Mouse (Mus musculus) CH12.LX (cell line): ENCODE results near the gene Spred1. TPM values are rescaled to one million over a fixed set of nuclear protein-coding genes. Genes with fewer than 3 reads are reported as not detected.

Source experiments
- DNase-seq: peaks from one replicate; pipeline ENCODE4 v3.0.0-alpha.2; 2013; ENCODE audit errors: extremely low read depth
- H3K27ac ChIP-seq: 2 replicates; pipeline ENCODE4 v1.5.1; 2012; ENCODE audit warnings: low read depth, mild to moderate bottlenecking, control low read depth, moderate library complexity; ENCODE audit not compliant: insufficient read depth
- H3K27me3 ChIP-seq: replicated peaks from 2 replicates; pipeline ENCODE3; 2012; ENCODE audit warnings: inconsistent platforms
- H3K36me3 ChIP-seq, 2 experiments: replicated peaks in 1 of 2; 2 replicates each; pipeline versions ENCODE3 to v1.6.1; 2012; ENCODE audit warnings: inconsistent platforms in 1 of 2, low read length in 1 of 2, mild to moderate bottlenecking in 1 of 2, mixed read lengths in 1 of 2, moderate library complexity in 1 of 2; ENCODE audit not compliant: control insufficient read depth in 1 of 2, insufficient read depth in 1 of 2
- H3K4me1 ChIP-seq, 2 experiments: 2 replicates each; pipeline ENCODE4 v1.6.1; 2012; ENCODE audit warnings: inconsistent platforms in 1 of 2, moderate library complexity in 1 of 2; ENCODE audit not compliant: insufficient read depth in 2 of 2, control insufficient read depth in 1 of 2
- H3K4me2 ChIP-seq: 2 replicates; pipeline ENCODE4 v1.6.1; 2012; ENCODE audit warnings: low read depth, mild to moderate bottlenecking, control low read depth; ENCODE audit not compliant: poor library complexity, insufficient read depth, severe bottlenecking
- H3K4me3 ChIP-seq, 3 experiments: fragments of 150-350 bp in 1 of 3; sonication (generic) in 1 of 3; replicated peaks in 1 of 3; 2 replicates each; pipeline versions ENCODE3 to v1.5.1; 2011 to 2012; ENCODE audit warnings: low read depth in 2 of 3, low read length in 2 of 3, mild to moderate bottlenecking in 2 of 3, moderate library complexity in 2 of 3, control low read depth in 1 of 3, improper control_type of control experiment in 1 of 3, inconsistent platforms in 1 of 3, mixed read lengths in 1 of 3; ENCODE audit not compliant: poor library complexity in 1 of 3
- H3K79me2 ChIP-seq: replicated peaks from 2 replicates; pipeline ENCODE4 v1.6.1; 2012; ENCODE audit warnings: mild to moderate bottlenecking, moderate library complexity; ENCODE audit not compliant: control insufficient read depth, poor library complexity, insufficient read depth, severe bottlenecking; ENCODE audit errors: extremely low read depth
- H3K9ac ChIP-seq: 2 replicates; pipeline ENCODE4 v1.6.1; 2012; ENCODE audit warnings: low read depth, mild to moderate bottlenecking, control low read depth, moderate library complexity; ENCODE audit not compliant: insufficient read depth
- H3K9me3 ChIP-seq: replicated peaks from 2 replicates; pipeline ENCODE3; 2012; ENCODE audit warnings: low read length, inconsistent platforms, mixed read lengths
- CHD1 ChIP-seq: IDR thresholded peaks from 2 replicates; pipeline ENCODE4 v1.6.1; 2012; ENCODE audit warnings: low read depth, low read length, improper control_type of control experiment, inconsistent platforms
- CHD2 ChIP-seq: IDR thresholded peaks from 2 replicates; pipeline ENCODE4 v1.6.1; 2011; ENCODE audit warnings: low read length, improper control_type of control experiment
- CTCF ChIP-seq, 2 experiments: IDR thresholded peaks in 1 of 2; conservative IDR thresholded peaks in 1 of 2; 2 replicates each; pipeline ENCODE4 v1.5.1; 2011 to 2012; ENCODE audit warnings: low read depth in 2 of 2, low read length in 2 of 2, improper control_type of control experiment in 1 of 2, inconsistent platforms in 1 of 2, mild to moderate bottlenecking in 1 of 2, moderate library complexity in 1 of 2
- E2F4 ChIP-seq: IDR thresholded peaks from 2 replicates; pipeline ENCODE4 v1.6.1; 2011; ENCODE audit warnings: low read depth, low read length, improper control_type of control experiment; ENCODE audit not compliant: insufficient replicate concordance
- ELF1 ChIP-seq: IDR thresholded peaks from 2 replicates; pipeline ENCODE4 v1.6.1; 2014; ENCODE audit warnings: low read depth, mild to moderate bottlenecking, inconsistent platforms, low read length, improper control_type of control experiment
- EP300 ChIP-seq: IDR thresholded peaks from 2 replicates; pipeline ENCODE4 v1.6.1; 2011; ENCODE audit warnings: low read length, improper control_type of control experiment
- ETS1 ChIP-seq: conservative IDR thresholded peaks from 2 replicates; pipeline ENCODE4 v1.6.1; 2012; ENCODE audit warnings: low read depth, mild to moderate bottlenecking, inconsistent platforms, low read length, improper control_type of control experiment, moderate library complexity
- HCFC1 ChIP-seq: IDR thresholded peaks from 2 replicates; pipeline ENCODE4 v1.6.1; 2012; ENCODE audit warnings: low read depth, mild to moderate bottlenecking, inconsistent platforms, low read length, improper control_type of control experiment
- JUN ChIP-seq: IDR thresholded peaks from 2 replicates; pipeline ENCODE4 v1.6.1; 2011; ENCODE audit warnings: low read depth, mild to moderate bottlenecking, low read length, improper control_type of control experiment, moderate library complexity; ENCODE audit not compliant: insufficient read depth
- JUND ChIP-seq: conservative IDR thresholded peaks from 2 replicates; pipeline ENCODE4 v1.6.1; 2011; ENCODE audit warnings: low read depth, low read length, improper control_type of control experiment
- MAFK ChIP-seq: IDR thresholded peaks from 2 replicates; pipeline ENCODE4 v1.6.1; 2011; ENCODE audit warnings: low read length, improper control_type of control experiment; ENCODE audit not compliant: insufficient replicate concordance
- MAZ ChIP-seq: IDR thresholded peaks from 2 replicates; pipeline ENCODE4 v1.6.1; 2012; ENCODE audit warnings: low read depth, mild to moderate bottlenecking, inconsistent platforms, low read length, improper control_type of control experiment, moderate library complexity
- MEF2A ChIP-seq: IDR thresholded peaks from 2 replicates; pipeline ENCODE4 v1.6.1; 2014; ENCODE audit warnings: low read depth, mild to moderate bottlenecking, inconsistent platforms, low read length, improper control_type of control experiment, borderline replicate concordance
- MXI1 ChIP-seq: IDR thresholded peaks from 2 replicates; pipeline ENCODE4 v1.6.1; 2011; ENCODE audit warnings: mild to moderate bottlenecking, low read depth, low read length, improper control_type of control experiment
- MYC ChIP-seq: IDR thresholded peaks from 2 replicates; pipeline ENCODE4 v1.6.1; 2011; ENCODE audit warnings: low read depth, mild to moderate bottlenecking, improper control_type of control experiment, low read length
- NELFE ChIP-seq: IDR thresholded peaks from 2 replicates; pipeline ENCODE4 v1.6.1; 2011; ENCODE audit warnings: low read depth, low read length, improper control_type of control experiment
- NRF1 ChIP-seq: IDR thresholded peaks from 2 replicates; pipeline ENCODE4 v1.6.1; 2014; ENCODE audit warnings: low read depth, mild to moderate bottlenecking, inconsistent platforms, low read length, improper control_type of control experiment, moderate library complexity
- PAX5 ChIP-seq: IDR thresholded peaks from 2 replicates; pipeline ENCODE4 v1.6.1; 2012; ENCODE audit warnings: low read length, inconsistent platforms, mixed read lengths
- POLR2A ChIP-seq: IDR thresholded peaks from 2 replicates; pipeline ENCODE4 v1.6.1; 2011; ENCODE audit warnings: low read depth, mild to moderate bottlenecking, improper control_type of control experiment, low read length
- RAD21 ChIP-seq: IDR thresholded peaks from 2 replicates; pipeline ENCODE4 v1.6.1; 2011; ENCODE audit warnings: low read depth, mild to moderate bottlenecking, low read length, improper control_type of control experiment, moderate library complexity
- SMC3 ChIP-seq: IDR thresholded peaks from 2 replicates; pipeline ENCODE4 v1.6.1; 2011; ENCODE audit warnings: low read depth, low read length, improper control_type of control experiment
- TBP ChIP-seq: conservative IDR thresholded peaks from 2 replicates; pipeline ENCODE4 v1.6.1; 2011; ENCODE audit warnings: low read depth, low read length, improper control_type of control experiment
- USF1 ChIP-seq: IDR thresholded peaks from 2 replicates; pipeline ENCODE4 v1.6.1; 2014; ENCODE audit warnings: low read depth, mild to moderate bottlenecking, inconsistent platforms, low read length, improper control_type of control experiment
- USF2 ChIP-seq: conservative IDR thresholded peaks from 2 replicates; pipeline ENCODE4 v1.6.1; 2011; ENCODE audit warnings: low read depth, low read length, improper control_type of control experiment
- ZC3H11A ChIP-seq: IDR thresholded peaks from 2 replicates; pipeline ENCODE4 v1.6.1; 2012; ENCODE audit warnings: low read depth, mild to moderate bottlenecking, inconsistent platforms, low read length, improper control_type of control experiment
- ZKSCAN1 ChIP-seq: IDR thresholded peaks from 2 replicates; pipeline ENCODE4 v1.6.1; 2012; ENCODE audit warnings: low read depth, inconsistent platforms, low read length, improper control_type of control experiment, borderline replicate concordance
- ZMIZ1 ChIP-seq: IDR thresholded peaks from 2 replicates; pipeline ENCODE4 v1.6.1; 2012; ENCODE audit warnings: low read depth, mild to moderate bottlenecking, inconsistent platforms, low read length, improper control_type of control experiment
- dilution Hi-C: fragments of 300-500 bp; cut with MboI; formaldehyde crosslinking; loops from 2 replicates; pipeline ENCODE4 v1.14.3; 2020; ENCODE audit warnings: low sequenced_read_pairs; ENCODE audit not compliant: extremely low pct_unique_long_range_greater_than_20kb, extremely low pct_ligation_motif_present
- in situ Hi-C: fragments of 300-500 bp; cut with MboI; formaldehyde crosslinking; loops from 3 replicates; pipeline ENCODE4 v1.14.3; 2019; ENCODE audit warnings: low sequenced_read_pairs, low pct_ligation_motif_present, low pct_unique_long_range_greater_than_20kb, mixed read lengths
- polyA plus RNA-seq: library from polyadenylated mRNA; unstranded; fragments of >175 nt; gene quantifications from 2 replicates; pipeline ENCODE4 v1.2.1, GENCODE M21; 2012; ENCODE audit warnings: low read depth; ENCODE audit not compliant: insufficient read length
- total RNA-seq, 2 experiments: library from RNA; depleted of rRNA; stranded (reverse); fragments of 300-350 nt in 1 of 2; fragments of >200 nt in 1 of 2; gene quantifications; 2 replicates each; pipeline ENCODE4 v1.2.3; 2012 to 2014

Spred1 gene
- 6.9 and 7.0 TPM in 2 replicates for total RNA-seq (2012; rRNA removed)
- 16.5 and 18.1 TPM in 2 replicates for total RNA-seq (2014; rRNA removed)
- polyA plus RNA-seq = 8.8 and 9.7 TPM in 2 replicates

GRCm38 (mm10) chr2:117121212-117121983 is at the start of gene Spred1:
Gene Spred1 (plus strand): TSS chr2:117121374.
- H3K27ac ChIP-seq = peak within 1 kb of the TSS; percentile 72
- no peaks in the 10 kb centered on the region for H3K36me3 ChIP-seq
- peak; percentile 49 for DNase-seq
- no peaks in the 10 kb centered on the region for H3K9me3 ChIP-seq
- H3K4me1 ChIP-seq = peaks cover 0 to 5% of the 10 kb centered on the region in 2 experiments; a peak in 1 of 4 replicates
- TF ChIP-seq MAFK = no peak
- no peak; a peak in 1 of 4 replicates for TF ChIP-seq CTCF (conservative IDR thresholded peaks at IDR 0.05 in 1 of 2, IDR thresholded peaks at IDR 0.05 in 1 of 2; ENCODE audit: low read depth in 2 of 2, low read length in 2 of 2)
- no peak for TF ChIP-seq PAX5
- no peak for TF ChIP-seq SMC3
- TF ChIP-seq ETS1 = no peak
- TF ChIP-seq ELF1 = no peak
- no peak for TF ChIP-seq MEF2A
- no peak for TF ChIP-seq EP300
- TF ChIP-seq CHD1 = no peak
- TF ChIP-seq NRF1 = no peak
- TF ChIP-seq JUND = no peak
- TF ChIP-seq HCFC1 = no peak
- TF ChIP-seq USF1 = no peak
- no peak for TF ChIP-seq ZMIZ1
- no peak for TF ChIP-seq POLR2A
- in situ Hi-C loops (loop anchor here (10.0 kb wide), 2 partner anchors 53 to 147 kb away; no protein-coding TSS in a partner anchor), dilution Hi-C loops (no loop called here)
- H3K9ac ChIP-seq = peak within 1 kb of the TSS; percentile 71
- peak within 1 kb of the TSS; percentile 82 for H3K4me2 ChIP-seq
- H3K27me3 ChIP-seq = no peaks in the 10 kb centered on the region
- H3K79me2 ChIP-seq = peaks cover 26% of the 10 kb centered on the region
- peak within 1 kb of the TSS; percentile 80 to 96 (median 81) for H3K4me3 ChIP-seq

GRCm38 (mm10) chr2:117071596-117071995 is 49.6 kb upstream of the Spred1 start:
- Histone ChIP-seq H3K9ac (no peak overlapping the region), H3K27ac (no peak overlapping the region), H3K9me3 (no peaks in the 10 kb centered on the region), H3K27me3 (no peaks in the 10 kb centered on the region), H3K4me3 (no peak overlapping the region), H3K36me3 (no peaks in the 10 kb centered on the region), H3K79me2 (no peaks in the 10 kb centered on the region), H3K4me1 (no peaks in the 10 kb centered on the region), H3K4me2 (no peak overlapping the region)
- in situ Hi-C loops (no loop called here), dilution Hi-C loops (no loop called here)
- DNase-seq = no peak
- TF ChIP-seq EP300 (no peak), MAZ (no peak), USF2 (no peak), NRF1 (no peak), CTCF (conservative IDR thresholded peaks at IDR 0.05 in 1 of 2, IDR thresholded peaks at IDR 0.05 in 1 of 2; ENCODE audit: low read depth in 2 of 2, low read length in 2 of 2) (no peak), JUND (no peak), MYC (no peak), MAFK (no peak), NELFE (no peak), JUN (no peak), SMC3 (no peak), ZKSCAN1 (no peak), RAD21 (no peak), CHD2 (no peak), E2F4 (no peak), TBP (no peak), ZC3H11A (no peak), MXI1 (no peak), ELF1 (no peak)
